ENCODE assay signal across 8 mouse cellular contexts in the genomic region with DNA sequence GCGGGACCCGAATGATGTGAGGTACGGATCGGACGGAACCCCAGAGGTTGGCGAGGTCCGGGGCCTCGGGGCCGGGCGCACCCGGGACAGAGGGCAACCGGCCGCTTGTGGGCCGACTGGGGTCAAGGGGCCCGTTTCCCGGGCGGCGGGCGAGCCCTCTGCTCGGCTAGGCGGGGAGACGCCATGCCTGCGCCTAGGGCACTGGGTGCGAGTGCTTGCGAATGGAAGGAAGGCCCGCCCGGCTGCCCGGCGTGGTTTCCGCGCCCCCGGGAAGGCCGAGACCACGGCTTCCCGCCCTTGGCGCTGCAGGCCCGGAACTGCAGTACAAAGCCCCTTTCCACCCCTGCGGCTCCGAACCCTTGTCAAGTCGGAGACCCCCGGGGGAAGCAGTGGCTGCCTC. TPM values are rescaled to one million over a fixed set of nuclear protein-coding genes. Genes with fewer than 3 reads are reported as not detected.
DNase-seq lines count a peak whose midpoint lies in the region; ATAC-seq lines count a peak whose summit lies in the region.

No protein-coding gene starts in this region.

- peak overlapping the region; percentile 96 for H3K9ac ChIP-seq in intestine, embryonic 15.5 days

- H3K27ac ChIP-seq in intestine, embryonic 15.5 days = peak overlapping the region; percentile 86

- peaks cover 24% of the 10 kb centered on the region for H3K36me3 ChIP-seq in intestine, embryonic 15.5 days

- under 1% methylated on average over 41 of the region's 41 CpGs for WGBS in intestine, embryonic 15.5 days

- peak overlapping the region; percentile 71 for H3K4me2 ChIP-seq in intestine, embryonic 15.5 days (replicated peaks)

- no peaks in the 10 kb centered on the region for H3K4me1 ChIP-seq in intestine, embryonic 15.5 days (replicated peaks)

- H3K27me3 ChIP-seq in intestine, embryonic 15.5 days (replicated peaks) = no peaks in the 10 kb centered on the region

- no peaks in the 10 kb centered on the region for H3K9me3 ChIP-seq in intestine, embryonic 15.5 days

- H3K4me3 ChIP-seq in intestine, embryonic 15.5 days (replicated peaks) = peak overlapping the region; percentile 84

- peak; percentile 69 for ATAC-seq in intestine, embryonic 15.5 days
- peak; percentile 11; the same call in 1 of the 2 replicates for ATAC-seq in megakaryocyte-erythroid progenitor cell, adult 5-6 weeks (replicated peaks; ENCODE audit: low FRiP score, low TSS enrichment, poor library complexity, severe bottlenecking)

- DNase-seq in adrenal gland, postnatal 14 days = peak; percentile 63
- no peak for DNase-seq in adrenal gland, adult 2 months
- DNase-seq in spleen, postnatal 4 days (ENCODE audit: low spot score in 2 of 2) = peak; percentile 48 to 82
- no peak for DNase-seq in spleen, adult 12 weeks (ENCODE audit: low spot score)
- no peak for DNase-seq in urinary bladder, postnatal 4 days (ENCODE audit: low spot score in 2 of 2)
- DNase-seq in right cerebral cortex, postnatal 4 days = no peak

RNA-seq across cellular contexts. Expression of gene Pnn, which starts 0.4 kb away (rescaled TPM):
- total RNA-seq in adrenal gland, postnatal 14 days (2021) = 54.1 and 60.2 TPM in 2 replicates
- total RNA-seq in adrenal gland, adult 2 months (2021) = 10 to 100 TPM; 28.9 to 51.7 TPM
- 5.2 and 6.1 TPM in 2 replicates for polyA plus RNA-seq in adrenal gland, adult 2 months (2012; rRNA removed)
- polyA plus RNA-seq in intestine, embryonic 15.5 days (2015; fragmentation: Nextera tagmentation; extraction: Ambion mirVana) = 81.7 and 90.8 TPM in 2 replicates
- total RNA-seq in megakaryocyte-erythroid progenitor cell, adult 5-6 weeks (2014; fragmentation: Nextera tagmentation) = 119 and 145 TPM in 2 replicates
- 135 and 162 TPM in 2 replicates for total RNA-seq in megakaryocyte-erythroid progenitor cell, adult 5-6 weeks (2017)

RNA-seq across cellular contexts. Expression of gene Trappc6b, which starts 5.8 kb away (rescaled TPM):
- 87.3 and 90.0 TPM in 2 replicates for total RNA-seq in adrenal gland, postnatal 14 days (2021)
- 10 to 100 TPM; 83.5 to 90.5 TPM for total RNA-seq in adrenal gland, adult 2 months (2021)
- 86.1 and 101 TPM in 2 replicates for polyA plus RNA-seq in adrenal gland, adult 2 months (2012; rRNA removed)
- polyA plus RNA-seq in intestine, embryonic 15.5 days (2015; fragmentation: Nextera tagmentation; extraction: Ambion mirVana) = 79.1 and 84.2 TPM in 2 replicates
- total RNA-seq in megakaryocyte-erythroid progenitor cell, adult 5-6 weeks (2014; fragmentation: Nextera tagmentation) = 38.1 and 68.1 TPM in 2 replicates
- 39.4 and 68.8 TPM in 2 replicates for total RNA-seq in megakaryocyte-erythroid progenitor cell, adult 5-6 weeks (2017)

RNA-seq across cellular contexts. Expression of gene Mia2, which starts 28.5 kb away (rescaled TPM):
- 87.4 and 106 TPM in 2 replicates for total RNA-seq in adrenal gland, postnatal 14 days (2021)
- 100 to 1,000 TPM; 114 to 180 TPM for total RNA-seq in adrenal gland, adult 2 months (2021)
- 20.8 and 31.9 TPM in 2 replicates for polyA plus RNA-seq in adrenal gland, adult 2 months (2012; rRNA removed)
- 84.2 and 102 TPM in 2 replicates for polyA plus RNA-seq in intestine, embryonic 15.5 days (2015; fragmentation: Nextera tagmentation; extraction: Ambion mirVana)
- 99.9 and 136 TPM in 2 replicates for total RNA-seq in megakaryocyte-erythroid progenitor cell, adult 5-6 weeks (2014; fragmentation: Nextera tagmentation)
- 158 and 174 TPM in 2 replicates for total RNA-seq in megakaryocyte-erythroid progenitor cell, adult 5-6 weeks (2017)

RNA-seq across cellular contexts. Expression of gene Gemin2, which starts 53.9 kb away (rescaled TPM):
- total RNA-seq in adrenal gland, postnatal 14 days (2021) = 9.0 and 9.6 TPM in 2 replicates
- 10 to 100 TPM in 1 of 2 experiments, 1 to 10 TPM in 1; 5.9 to 10.2 TPM for total RNA-seq in adrenal gland, adult 2 months (2021)
- 1.1 and 1.5 TPM in 2 replicates for polyA plus RNA-seq in adrenal gland, adult 2 months (2012; rRNA removed)
- polyA plus RNA-seq in intestine, embryonic 15.5 days (2015; fragmentation: Nextera tagmentation; extraction: Ambion mirVana) = 20.4 and 23.8 TPM in 2 replicates
- 26.8 and 41.3 TPM in 2 replicates for total RNA-seq in megakaryocyte-erythroid progenitor cell, adult 5-6 weeks (2014; fragmentation: Nextera tagmentation)
- 23.1 and 28.5 TPM in 2 replicates for total RNA-seq in megakaryocyte-erythroid progenitor cell, adult 5-6 weeks (2017)

RNA-seq across cellular contexts. Expression of gene Sec23a, which starts 55.3 kb away (rescaled TPM):
- total RNA-seq in adrenal gland, postnatal 14 days (2021) = 45.1 and 46.4 TPM in 2 replicates
- 10 to 100 TPM; 38.8 to 48.9 TPM for total RNA-seq in adrenal gland, adult 2 months (2021)
- polyA plus RNA-seq in adrenal gland, adult 2 months (2012; rRNA removed) = 7.2 and 10.6 TPM in 2 replicates
- 76.5 and 84.0 TPM in 2 replicates for polyA plus RNA-seq in intestine, embryonic 15.5 days (2015; fragmentation: Nextera tagmentation; extraction: Ambion mirVana)
- total RNA-seq in megakaryocyte-erythroid progenitor cell, adult 5-6 weeks (2014; fragmentation: Nextera tagmentation) = 9.8 and 13.1 TPM in 2 replicates
- total RNA-seq in megakaryocyte-erythroid progenitor cell, adult 5-6 weeks (2017) = 25.9 and 28.0 TPM in 2 replicates

Comparison
In these comparisons a context has a peak if more than half of its experiments do, and no peak if none do; other contexts are left out.
1. DNase-seq: peak in adrenal gland, postnatal 14 days (single experiment) and spleen, postnatal 4 days (2 of 2); none in adrenal gland, adult 2 months (single experiment), spleen, adult 12 weeks (single experiment), urinary bladder, postnatal 4 days (0 of 2) and right cerebral cortex, postnatal 4 days (single experiment).